Mouse (Mus musculus) spleen, adult 12 weeks (tissue): ENCODE measurements around the gene Gmfb.

Experiments used
- DNase-seq: peaks from one replicate; pipeline ENCODE4 v3.0.0; 2022; ENCODE audit warnings: low spot score

The Gmfb gene

DNA sequence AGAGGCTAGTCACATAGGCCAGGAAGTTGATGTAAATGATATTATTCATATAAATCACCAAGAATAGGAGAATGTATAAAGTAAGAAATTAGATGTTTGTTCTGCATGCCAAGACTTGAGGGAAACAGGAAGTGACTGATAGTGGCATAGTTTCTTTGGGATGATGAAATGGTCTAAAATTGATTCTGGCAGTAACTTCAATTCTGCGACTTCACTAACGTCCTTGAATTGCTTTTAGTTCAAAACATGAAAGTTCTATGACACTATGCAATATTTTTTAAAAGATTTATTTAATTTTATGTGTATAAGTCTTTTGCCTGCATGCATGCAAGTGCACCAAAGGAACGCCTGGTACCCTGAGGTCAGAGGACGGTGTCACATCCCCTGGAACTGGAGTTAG is 18.8 kb downstream of the Gmfb start:
- no peak for DNase-seq

- DNase-seq = peak; percentile 46
Measured at GRCm38 (mm10) chr14:46800684-46801345, 21.2 kb downstream of the Gmfb start.

GRCm38 (mm10) chr14:46794157-46794556 is 27.9 kb downstream of the Gmfb start:
- DNase-seq = no peak

DNA sequence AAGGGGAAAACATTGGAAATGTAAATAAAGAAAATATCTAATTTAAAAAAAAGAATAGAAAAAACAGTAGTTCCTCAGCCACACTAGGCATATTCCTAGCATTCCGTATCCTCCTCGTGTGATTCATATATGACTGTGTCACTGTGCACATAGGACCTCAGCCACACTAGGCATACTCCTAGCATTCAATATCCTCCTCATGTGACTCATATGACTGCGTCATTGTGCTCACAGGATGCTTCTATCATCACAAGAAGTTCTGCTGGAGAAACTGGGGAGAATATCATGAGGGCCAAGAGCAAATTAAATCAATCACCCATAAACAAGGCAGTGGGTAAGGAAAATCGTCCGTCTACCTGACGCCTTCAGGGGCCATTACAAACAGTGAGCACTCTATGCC is 31.3 kb downstream of the Gmfb start:
- no peak for DNase-seq

DNA sequence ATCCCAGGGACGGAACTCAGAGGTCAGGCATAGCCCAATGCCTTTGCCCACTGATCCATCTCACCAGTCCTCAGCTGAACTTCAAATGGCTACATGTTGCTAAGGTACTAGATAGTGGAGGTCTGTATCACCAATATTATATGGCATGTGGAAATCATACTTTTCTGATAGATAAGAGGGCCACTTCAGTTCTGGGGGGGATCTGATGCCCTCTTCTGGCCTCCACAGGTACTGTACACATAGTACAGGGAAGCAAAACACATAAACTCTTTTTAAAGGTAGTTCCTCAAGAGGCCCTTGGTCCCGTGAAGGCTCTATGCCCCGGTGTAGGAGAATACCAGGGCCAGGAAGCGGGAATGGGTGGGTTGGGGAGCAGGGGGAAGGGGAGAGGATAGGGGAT is 31.7 kb downstream of the Gmfb start:
- peak; percentile 15 for DNase-seq

GRCm38 (mm10) chr14:46788505-46788901 is 33.5 kb downstream of the Gmfb start:
- DNase-seq = no peak

- DNase-seq = peak; percentile 88
Measured at GRCm38 (mm10) chr14:46787787-46788504, 34.1 kb downstream of the Gmfb start, which contains the start of gene Cnih1. TSS of gene Cnih1 (minus strand) at chr14:46788411.

- DNase-seq = peak; percentile 8
Measured at GRCm38 (mm10) chr14:46787454-46787786, 34.6 kb downstream of the Gmfb start.

- no peak for DNase-seq
Measured at GRCm38 (mm10) chr14:46785247-46785646, 36.8 kb downstream of the Gmfb start.

DNA sequence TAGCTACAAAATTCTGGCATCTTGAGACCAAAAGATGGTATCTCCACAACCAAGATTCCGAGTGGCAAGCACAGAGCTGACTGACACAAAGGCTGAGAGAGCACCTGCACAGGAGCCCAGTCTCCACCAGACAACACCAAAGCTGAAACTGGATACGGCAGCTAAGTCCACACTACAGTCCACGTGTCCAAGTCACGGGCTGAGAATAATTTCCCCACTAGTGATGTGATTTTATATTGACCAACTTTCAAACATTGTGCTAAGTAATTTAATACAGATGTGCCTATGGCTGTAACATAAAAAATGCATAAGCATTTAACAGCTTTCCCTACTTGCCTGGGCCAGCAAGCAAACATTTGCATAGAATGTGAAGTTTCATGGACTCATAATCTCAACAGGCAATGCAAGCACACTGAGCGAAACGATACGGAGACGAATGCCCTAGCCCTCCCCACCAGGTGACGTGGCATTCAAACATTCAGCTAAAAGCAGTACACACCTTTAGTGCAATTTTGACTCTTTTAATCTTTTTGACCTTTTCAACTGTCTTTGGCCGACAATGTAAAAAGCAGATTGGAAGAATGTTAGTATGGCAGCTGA is 38.6 kb downstream of the Gmfb start:
- no peak for DNase-seq

DNA sequence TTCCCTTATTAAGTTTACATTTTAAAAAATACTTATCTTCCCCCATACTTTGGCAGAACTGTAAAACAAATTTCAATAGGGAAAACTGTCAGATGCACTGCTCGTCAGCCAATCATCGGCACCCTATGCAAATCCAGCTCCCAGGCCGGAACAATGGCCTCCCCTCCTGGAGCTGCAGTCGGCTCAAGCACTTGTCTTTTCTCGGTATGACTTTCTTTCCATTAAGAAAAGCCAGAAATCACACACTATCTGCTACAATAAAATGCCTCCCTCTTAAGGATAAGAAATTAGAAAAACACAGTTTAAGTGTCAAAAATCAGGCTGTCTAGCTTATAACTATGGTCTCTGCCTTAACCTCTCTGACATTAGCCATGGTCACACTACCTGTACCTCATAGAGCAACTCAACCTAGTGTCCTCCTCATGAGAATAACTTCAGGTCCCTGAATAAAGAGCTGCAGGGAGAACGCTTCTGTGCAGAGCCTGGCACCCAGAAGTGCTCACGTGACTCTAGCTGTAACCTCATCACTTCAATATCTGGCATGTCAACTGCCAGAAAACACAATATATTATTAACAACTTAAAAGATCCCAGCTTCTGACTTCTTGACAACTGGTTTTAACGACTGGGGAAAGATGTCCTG is 39.7 kb downstream of the Gmfb start:
- no peak for DNase-seq

DNA sequence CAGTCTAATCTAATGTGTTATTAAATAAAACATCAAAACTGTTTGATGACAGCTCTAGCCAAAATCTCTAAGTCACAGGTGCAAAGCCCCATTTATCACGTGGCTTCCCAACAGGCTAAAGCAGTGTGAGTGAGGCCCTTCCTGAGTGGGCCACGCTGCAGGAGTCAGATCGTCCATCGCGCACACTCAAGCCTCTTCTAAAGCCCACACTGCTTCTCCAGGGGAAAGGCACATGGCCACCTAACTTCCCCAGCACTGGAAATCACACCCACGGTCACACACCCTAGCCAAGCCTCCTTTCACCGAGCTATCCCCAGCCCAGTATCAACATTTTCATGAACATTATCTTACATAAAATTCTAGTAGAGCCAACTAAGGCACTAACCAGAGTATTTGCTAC is 41.0 kb downstream of the Gmfb start:
- DNase-seq = no peak

DNA sequence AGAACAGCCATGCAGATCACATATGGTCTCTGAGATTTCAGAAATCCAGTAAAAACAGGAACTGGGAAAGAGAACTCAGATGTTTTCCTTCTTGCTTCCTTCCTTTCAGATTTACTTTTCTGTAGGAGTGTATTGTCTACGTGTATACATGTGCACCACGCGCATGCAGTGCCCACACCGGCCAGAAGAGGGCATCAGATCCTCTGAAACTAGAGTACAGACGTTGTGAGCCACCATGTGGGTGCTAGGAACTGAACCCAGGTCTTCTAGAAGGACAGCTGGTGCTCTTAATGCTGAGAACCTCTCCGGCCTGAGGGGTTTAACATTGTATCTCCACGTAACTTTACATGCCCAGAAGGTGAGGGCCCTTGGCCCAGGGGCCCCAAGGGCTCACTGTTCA is 42.8 kb downstream of the Gmfb start:
- DNase-seq = no peak

DNA sequence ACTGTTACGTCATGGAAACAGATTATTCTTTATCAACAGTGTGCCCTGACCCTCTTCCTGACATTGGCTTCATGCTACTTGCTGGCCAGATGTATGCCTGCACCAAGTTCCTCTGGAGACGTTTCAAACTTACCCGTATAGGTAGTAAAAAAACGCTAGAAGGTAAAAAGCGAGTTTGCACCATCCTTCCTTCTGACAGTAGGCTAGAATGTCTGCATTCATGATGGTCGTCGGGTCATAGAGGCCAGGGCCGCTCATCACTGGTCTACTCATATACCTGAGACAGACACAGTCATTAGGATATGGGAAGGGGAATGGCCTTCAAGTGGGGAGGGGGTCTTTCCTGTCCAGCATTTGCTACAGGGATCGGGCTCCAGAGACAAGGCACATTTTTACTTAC is 43.3 kb downstream of the Gmfb start:
- no peak for DNase-seq

DNA sequence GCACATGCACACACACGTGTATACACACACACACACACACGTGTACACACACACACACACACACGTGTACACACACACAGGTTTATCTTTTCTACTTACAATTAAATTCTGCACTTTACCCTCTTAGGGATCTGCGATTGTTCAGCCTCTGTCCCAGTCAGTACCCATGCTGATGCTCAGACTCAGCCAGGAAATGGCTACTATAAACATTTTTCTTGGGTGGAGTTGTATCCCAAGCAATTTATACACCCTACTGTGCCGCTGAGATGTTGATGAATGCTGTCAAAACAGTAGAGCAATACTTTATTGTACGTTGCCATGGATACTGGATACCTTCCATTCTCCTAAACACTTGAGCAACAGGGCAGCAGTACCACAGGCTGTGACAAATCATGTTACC is 52.0 kb downstream of the Gmfb start:
- no peak for DNase-seq

DNA sequence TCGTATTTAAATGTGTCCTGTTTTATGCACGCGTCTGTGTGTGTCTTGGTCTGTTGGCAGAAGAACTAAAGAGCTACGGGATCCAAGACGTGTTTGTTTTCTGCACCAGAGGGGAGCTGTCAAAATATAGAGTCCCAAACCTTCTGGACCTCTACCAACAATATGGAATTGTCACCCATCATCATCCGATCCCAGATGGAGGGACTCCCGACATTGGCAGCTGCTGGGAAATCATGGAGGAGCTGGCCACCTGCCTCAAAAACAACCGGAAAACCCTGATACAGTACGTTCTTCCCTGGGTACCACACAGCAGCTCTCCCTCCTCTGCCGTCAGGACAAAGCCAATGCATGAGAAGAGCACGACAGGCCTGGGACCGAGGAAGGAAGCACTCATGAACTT is 54.9 kb downstream of the Gmfb start:
- DNase-seq = no peak

- peak; percentile 7 for DNase-seq
Measured at GRCm38 (mm10) chr14:46761186-46761585, 60.9 kb downstream of the Gmfb start.

DNA sequence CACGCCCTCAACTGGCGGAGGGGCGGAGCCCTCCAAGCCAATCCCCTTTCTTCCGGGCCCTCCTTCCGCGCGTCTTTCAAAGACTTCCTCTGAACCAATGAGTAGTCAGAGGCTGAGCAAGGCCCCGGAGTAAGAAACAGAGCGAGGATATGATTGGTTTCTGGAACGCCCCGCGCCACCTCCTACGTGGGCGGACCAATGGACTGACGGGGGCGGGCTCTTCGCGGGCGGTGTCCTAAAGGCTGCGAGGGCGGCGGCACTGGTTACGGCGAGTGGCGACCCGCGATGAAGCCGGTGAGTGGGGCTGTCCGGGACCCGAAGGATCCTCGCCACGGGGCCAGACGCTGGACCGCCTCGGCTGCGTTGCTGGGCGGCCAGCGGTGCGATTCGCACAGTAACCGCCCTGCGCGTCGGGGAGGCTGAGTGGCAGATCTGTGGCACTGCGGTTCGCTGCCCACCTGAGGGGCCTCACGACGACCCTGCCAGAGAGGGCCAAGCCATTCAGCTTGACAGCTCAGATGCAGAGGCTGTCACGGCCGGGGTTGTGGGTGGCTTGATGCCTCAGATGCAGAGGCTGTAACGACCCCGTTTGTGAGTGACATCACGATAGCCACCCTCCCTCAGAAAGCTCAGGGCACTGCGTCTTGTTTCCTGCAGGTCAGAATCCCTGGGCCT is 61.5 kb downstream of the Gmfb start, which contains the start of gene Cdkn3:
Gene Cdkn3, plus strand, starts transcription at position 187 of the 675 bp plus-strand sequence.
- DNase-seq = peak; percentile 92

DNA sequence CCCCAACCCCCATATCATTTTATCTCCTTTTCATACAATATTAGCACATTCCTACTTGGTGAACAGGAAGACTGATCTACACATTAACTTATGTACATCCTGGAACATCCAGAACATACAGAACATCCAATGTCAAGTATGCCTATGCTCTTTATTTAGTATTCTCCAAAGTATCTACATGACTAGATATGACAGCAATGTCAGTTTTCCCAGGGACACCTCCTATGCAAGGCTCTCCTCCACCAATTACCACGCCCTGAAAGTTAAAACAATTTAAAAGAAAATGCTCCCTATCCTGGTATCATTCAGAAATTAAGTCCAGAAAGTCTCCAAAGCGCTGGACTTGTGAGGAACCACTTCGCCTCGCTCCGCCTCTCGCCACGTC is 62.1 kb downstream of the Gmfb start:
- no peak for DNase-seq
